Mouse (Mus musculus) embryonic facial prominence, embryonic 15.5 days (tissue): Measurements from ENCODE around the gene D630023F18Rik. TPM values are rescaled to one million over a fixed set of nuclear protein-coding genes. Genes with fewer than 3 reads are reported as not detected.

ENCODE experiments used
- ATAC-seq: fragments of 200-750 bp; cut with Nextera tagmentation; 2 replicates; pipeline ENCODE4 v1.8.0; 2017; ENCODE audit warnings: low read depth, moderate TSS enrichment; ENCODE audit not compliant: insufficient number of reproducible peaks, low FRiP score, low TSS enrichment
- H3K27ac ChIP-seq: fragments of 300-500 bp; sonication (generic); replicated peaks from 2 replicates; pipeline ENCODE4 v1.5.1; 2015; ENCODE audit warnings: mild to moderate bottlenecking, inconsistent platforms
- H3K27me3 ChIP-seq: fragments of 300-500 bp; sonication (generic); 2 replicates; pipeline ENCODE4 v1.6.1; 2015; ENCODE audit warnings: inconsistent platforms
- H3K36me3 ChIP-seq: fragments of 300-500 bp; sonication (generic); 2 replicates; pipeline ENCODE4 v1.6.1; 2015; ENCODE audit warnings: mild to moderate bottlenecking, inconsistent platforms
- H3K4me1 ChIP-seq: fragments of 300-500 bp; sonication (generic); 2 replicates; pipeline ENCODE4 v1.6.1; 2015; ENCODE audit warnings: inconsistent platforms
- H3K4me2 ChIP-seq: fragments of 300-500 bp; sonication (generic); replicated peaks from 2 replicates; pipeline ENCODE4 v1.6.1; 2015; ENCODE audit warnings: mild to moderate bottlenecking, inconsistent platforms
- H3K4me3 ChIP-seq: fragments of 300-500 bp; sonication (generic); replicated peaks from 2 replicates; pipeline ENCODE4 v1.5.1; 2015; ENCODE audit warnings: mild to moderate bottlenecking, inconsistent platforms
- H3K9ac ChIP-seq: fragments of 300-500 bp; sonication (generic); 2 replicates; pipeline ENCODE4 v1.6.1; 2015; ENCODE audit warnings: inconsistent platforms
- H3K9me3 ChIP-seq: fragments of 300-500 bp; sonication (generic); replicated peaks from 2 replicates; pipeline ENCODE4 v1.6.1; 2016; ENCODE audit warnings: inconsistent platforms
- WGBS: fragments of 180-500 bp; shearing (Covaris S2); methylation state at CpG from one replicate; pipeline ENCODE4 v1.1.7; 2015; 5-methylcytosine and 5-hydroxymethylcytosine counted together
- polyA plus RNA-seq: library from polyadenylated mRNA; unstranded; fragments of >200 nt; fragmentation: Nextera tagmentation; extraction: Ambion mirVana; gene quantifications from 2 replicates; pipeline ENCODE4 v1.2.1, GENCODE M21; 2015

D630023F18Rik gene
- polyA plus RNA-seq, 1 experiment from 2014 or later: 0.27 TPM

DNA sequence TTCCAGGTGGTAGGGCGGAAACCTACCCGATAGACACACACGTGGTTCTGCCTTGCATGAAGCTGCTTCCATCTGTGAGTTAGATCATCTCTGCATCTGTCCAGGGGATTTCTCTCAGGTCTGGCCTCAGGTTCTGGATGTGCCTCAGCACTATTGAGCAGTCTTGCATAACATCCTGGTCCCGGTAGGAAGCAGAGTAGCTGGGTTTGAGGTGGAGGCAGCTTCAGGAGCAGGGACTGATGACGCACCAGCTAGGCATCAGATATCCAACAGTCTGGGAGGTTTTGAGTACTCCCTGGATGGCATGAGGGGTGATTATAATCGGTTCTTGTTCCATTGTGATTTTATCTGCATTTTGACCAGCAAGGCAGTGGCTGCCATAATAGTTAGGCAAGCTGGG lies 14.5 kb upstream of the D630023F18Rik start:
- WGBS: 74% methylated on average over 6 of the region's 6 CpGs
- Histone ChIP-seq H3K9ac (no peak overlapping the region), H3K4me2 (no peak overlapping the region), H3K27me3 (no peaks in the 10 kb centered on the region), H3K9me3 (no peaks in the 10 kb centered on the region), H3K36me3 (no peaks in the 10 kb centered on the region), H3K27ac (no peak overlapping the region), H3K4me3 (no peak overlapping the region), H3K4me1 (no peaks in the 10 kb centered on the region)
- no peak for ATAC-seq

DNA sequence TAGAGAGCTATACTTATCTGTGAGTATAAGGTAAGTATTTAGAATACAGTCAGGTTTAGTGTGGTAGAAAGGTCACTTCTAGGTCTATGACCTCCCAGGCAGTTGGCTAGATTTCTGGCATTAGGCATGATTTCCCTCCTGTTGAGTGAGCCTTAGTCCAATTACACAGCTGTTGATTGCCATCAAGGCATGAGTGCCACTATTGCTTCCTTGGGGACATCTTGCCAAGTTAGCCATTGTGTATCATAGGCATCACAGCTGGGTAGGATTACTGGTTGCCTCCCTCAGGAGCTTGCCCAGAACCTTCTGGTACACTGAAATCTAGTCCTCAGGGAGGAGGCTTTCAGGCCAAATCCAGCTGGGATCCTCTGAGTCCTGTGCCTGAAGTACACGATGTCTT lies 9.8 kb upstream of the D630023F18Rik start:
- Histone ChIP-seq H3K4me3 (no peak overlapping the region), H3K4me2 (no peak overlapping the region), H3K36me3 (no peaks in the 10 kb centered on the region), H3K27ac (no peak overlapping the region), H3K9me3 (no peaks in the 10 kb centered on the region), H3K9ac (no peak overlapping the region), H3K4me1 (no peaks in the 10 kb centered on the region), H3K27me3 (no peaks in the 10 kb centered on the region)
- no peak for ATAC-seq
- WGBS: 91% methylated on average over 1 of the region's 1 CpGs

DNA sequence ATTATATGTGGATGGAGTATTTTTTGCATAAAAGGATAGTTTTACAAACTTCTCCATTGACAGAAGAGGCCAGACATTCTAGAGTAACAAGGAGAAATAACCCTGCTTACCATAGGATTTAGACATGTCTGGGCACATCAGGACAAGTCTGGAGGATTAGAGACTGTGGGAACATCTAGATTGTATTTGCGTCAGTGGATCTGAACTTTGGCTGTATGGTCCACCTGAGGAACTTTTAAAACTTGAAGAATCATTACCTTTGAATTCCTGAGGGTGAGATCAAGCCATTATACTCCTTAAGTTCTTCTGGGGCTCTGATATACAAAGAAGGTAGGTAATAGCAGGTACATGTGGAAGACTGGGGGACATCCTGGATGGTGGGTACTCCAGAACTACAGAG lies 8.7 kb upstream of the D630023F18Rik start:
- Histone ChIP-seq H3K4me2 (no peak overlapping the region), H3K9me3 (no peaks in the 10 kb centered on the region), H3K4me3 (no peak overlapping the region), H3K9ac (no peak overlapping the region), H3K36me3 (no peaks in the 10 kb centered on the region), H3K27me3 (no peaks in the 10 kb centered on the region), H3K27ac (no peak overlapping the region), H3K4me1 (no peaks in the 10 kb centered on the region)
- WGBS: 70% methylated on average over 1 of the region's 1 CpGs
- ATAC-seq: no peak

DNA sequence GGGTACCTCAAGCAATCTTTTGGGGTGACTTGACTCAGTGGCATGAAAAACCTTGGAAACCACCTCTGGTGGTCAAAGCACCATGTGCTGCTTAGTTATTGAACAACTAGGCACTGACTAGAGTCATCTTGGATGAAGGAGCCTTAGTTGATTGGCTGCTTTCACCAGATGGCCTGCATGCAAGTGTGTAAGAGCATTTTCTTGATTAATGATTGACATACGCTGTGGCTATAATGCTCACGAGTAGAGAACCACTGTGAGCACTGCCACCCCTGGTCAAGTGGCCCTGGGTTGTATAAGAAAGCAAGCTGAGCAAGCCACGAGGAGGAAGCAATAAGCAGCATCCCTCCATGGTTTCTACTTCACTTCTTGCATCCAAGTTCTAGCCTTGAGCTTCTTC lies 7.2 kb upstream of the D630023F18Rik start:
- Histone ChIP-seq H3K36me3 (no peaks in the 10 kb centered on the region), H3K4me2 (no peak overlapping the region), H3K4me1 (no peaks in the 10 kb centered on the region), H3K9ac (no peak overlapping the region), H3K27me3 (no peaks in the 10 kb centered on the region), H3K9me3 (no peaks in the 10 kb centered on the region), H3K4me3 (no peak overlapping the region), H3K27ac (no peak overlapping the region)
- 69% methylated on average over 3 of the region's 3 CpGs for WGBS
- no peak for ATAC-seq

DNA sequence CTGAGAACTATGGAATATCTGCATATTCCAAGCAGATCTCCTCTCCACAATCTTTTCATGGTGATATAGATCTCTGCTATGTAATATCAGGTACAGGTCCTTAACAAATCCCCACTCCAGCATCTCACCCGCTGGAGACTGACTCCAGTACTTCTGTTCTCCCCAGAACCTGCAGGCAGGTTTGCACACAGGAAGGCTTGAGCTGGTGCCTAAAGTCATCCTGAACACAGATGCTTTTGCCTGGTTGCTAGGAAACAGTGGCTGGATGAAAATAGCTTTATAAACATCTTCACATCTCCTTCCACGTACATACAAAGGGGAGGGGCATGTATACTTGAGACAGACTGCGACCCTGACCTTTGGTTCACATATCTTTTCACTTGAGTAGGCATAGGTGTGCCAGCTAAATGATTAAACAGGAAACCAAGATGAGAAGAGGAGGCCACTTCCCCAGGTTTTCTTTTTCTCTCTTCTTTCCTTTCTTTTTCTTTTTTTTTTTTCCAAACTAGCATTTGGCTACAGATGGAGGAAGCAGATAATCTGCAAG lies 6.7 kb upstream of the D630023F18Rik start:
- Histone ChIP-seq H3K27ac (no peak overlapping the region), H3K4me2 (no peak overlapping the region), H3K9me3 (no peaks in the 10 kb centered on the region), H3K27me3 (no peaks in the 10 kb centered on the region), H3K36me3 (no peaks in the 10 kb centered on the region), H3K4me1 (no peaks in the 10 kb centered on the region), H3K4me3 (no peak overlapping the region), H3K9ac (no peak overlapping the region)
- no peak for ATAC-seq
- WGBS: 66% methylated on average over 3 of the region's 3 CpGs

DNA sequence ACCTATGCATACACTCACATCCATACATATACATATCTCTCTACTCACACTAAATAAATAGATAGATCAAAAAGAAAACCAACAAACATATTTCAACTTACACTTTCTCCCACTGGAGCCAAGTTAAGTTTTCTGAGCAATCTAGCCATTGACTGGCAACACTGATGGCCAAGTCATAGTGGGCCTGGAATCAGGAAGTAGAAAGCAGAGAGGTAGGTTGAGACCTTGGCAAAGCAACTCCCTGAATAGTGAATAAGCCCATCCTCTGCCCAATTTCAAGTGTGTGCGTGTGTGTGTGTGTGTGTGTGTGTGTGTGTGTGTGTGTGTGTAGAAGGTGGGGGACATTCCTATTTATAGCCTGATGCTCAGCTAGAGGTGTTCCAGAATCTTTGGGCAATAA lies 3.6 kb downstream of the D630023F18Rik start, which contains the start of gene Gm28845:
Gm28845 (minus strand) TSS at position 121 of the 400 bp plus-strand sequence.
- ATAC-seq: no peak
- H3K27ac ChIP-seq: no peak within 1 kb of the TSS
- H3K27me3 ChIP-seq: no peaks in the 10 kb centered on the region
- H3K9ac ChIP-seq: no peak within 1 kb of the TSS
- H3K4me3 ChIP-seq: no peak within 1 kb of the TSS
- no peaks in the 10 kb centered on the region for H3K4me1 ChIP-seq
- no peaks in the 10 kb centered on the region for H3K36me3 ChIP-seq
- no peak within 1 kb of the TSS for H3K4me2 ChIP-seq
- WGBS: 85% methylated on average over 1 of the region's 1 CpGs
- H3K9me3 ChIP-seq: no peaks in the 10 kb centered on the region

DNA sequence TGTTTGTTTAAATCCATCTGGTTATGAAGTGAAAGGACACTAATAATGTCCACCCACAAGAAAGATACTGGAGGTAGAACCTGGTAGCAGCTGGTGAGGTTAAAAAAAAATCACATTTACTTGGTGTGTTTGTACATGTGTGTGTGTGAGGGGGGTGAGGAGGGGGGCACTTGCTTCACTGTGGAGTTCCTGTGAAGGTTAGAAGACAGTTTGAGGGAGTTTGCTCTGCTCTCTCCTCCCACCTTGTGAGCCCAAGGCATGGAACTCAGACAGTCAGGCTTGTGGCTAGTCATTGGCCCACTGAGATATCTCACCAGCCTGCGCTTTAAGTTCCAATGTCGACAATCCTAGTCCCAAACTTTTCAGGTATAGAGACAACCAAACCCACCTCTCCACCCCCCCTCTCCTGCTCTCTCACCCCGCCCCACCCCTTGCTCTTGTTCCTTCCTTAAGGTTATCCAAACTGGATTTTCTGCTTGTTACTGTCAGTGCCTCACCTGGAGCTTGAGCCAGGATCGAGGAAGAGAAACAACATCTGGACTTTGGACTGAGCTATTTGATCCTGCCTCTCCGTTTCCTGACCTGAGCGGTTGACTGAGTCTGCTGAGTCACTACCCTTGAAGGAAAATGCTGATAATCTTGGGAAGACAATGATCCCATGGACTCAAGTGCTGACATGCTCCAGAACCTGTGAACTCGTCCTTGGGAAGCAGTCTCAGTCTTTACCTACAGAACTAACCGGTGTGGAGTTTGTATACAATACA lies 4.7 kb downstream of the D630023F18Rik start:
- no peaks in the 10 kb centered on the region for H3K27me3 ChIP-seq
- no peak overlapping the region for H3K4me2 ChIP-seq
- H3K9ac ChIP-seq: no peak overlapping the region
- H3K4me3 ChIP-seq: no peak overlapping the region
- H3K27ac ChIP-seq: no peak overlapping the region
- WGBS: 51% methylated on average over 8 of the region's 8 CpGs
- H3K4me1 ChIP-seq: no peaks in the 10 kb centered on the region
- H3K36me3 ChIP-seq: no peaks in the 10 kb centered on the region
- no peak for ATAC-seq
- no peaks in the 10 kb centered on the region for H3K9me3 ChIP-seq

DNA sequence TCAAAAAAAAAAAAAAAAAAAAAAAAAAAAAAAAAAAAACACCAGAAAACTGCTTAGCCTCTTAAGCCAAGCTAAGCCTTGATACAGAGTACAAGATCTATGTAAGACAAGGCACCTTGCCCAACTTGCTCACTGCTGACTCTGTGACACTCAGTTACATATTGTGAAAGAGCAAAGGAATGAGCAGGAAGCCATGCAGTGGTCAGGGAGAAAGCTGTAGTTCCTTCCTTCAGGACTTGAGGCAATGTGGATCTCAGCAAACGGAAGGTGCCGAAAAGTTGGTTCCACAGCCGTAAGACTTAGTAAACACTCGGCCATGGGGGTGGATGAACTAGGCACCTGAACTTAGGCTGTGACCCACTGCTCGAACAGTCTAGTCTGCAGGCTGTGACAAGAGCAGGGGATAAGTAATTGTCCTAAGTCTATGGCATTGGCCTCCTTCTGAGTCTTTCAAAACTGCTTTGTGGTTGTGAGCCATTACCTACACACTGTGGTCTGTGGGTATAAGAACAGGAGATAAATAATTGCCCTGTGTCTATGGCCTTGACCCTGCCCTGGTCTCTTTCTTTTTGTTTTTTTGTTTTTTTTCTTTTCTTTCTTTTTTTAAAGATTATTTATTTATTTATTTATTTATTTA lies 9.4 kb downstream of the D630023F18Rik start:
- Histone ChIP-seq H3K9ac (no peak overlapping the region), H3K9me3 (no peaks in the 10 kb centered on the region), H3K27me3 (no peaks in the 10 kb centered on the region), H3K36me3 (no peaks in the 10 kb centered on the region), H3K4me3 (no peak overlapping the region), H3K4me1 (no peaks in the 10 kb centered on the region), H3K27ac (no peak overlapping the region), H3K4me2 (no peak overlapping the region)
- WGBS: 85% methylated on average over 5 of the region's 5 CpGs
- ATAC-seq: no peak

DNA sequence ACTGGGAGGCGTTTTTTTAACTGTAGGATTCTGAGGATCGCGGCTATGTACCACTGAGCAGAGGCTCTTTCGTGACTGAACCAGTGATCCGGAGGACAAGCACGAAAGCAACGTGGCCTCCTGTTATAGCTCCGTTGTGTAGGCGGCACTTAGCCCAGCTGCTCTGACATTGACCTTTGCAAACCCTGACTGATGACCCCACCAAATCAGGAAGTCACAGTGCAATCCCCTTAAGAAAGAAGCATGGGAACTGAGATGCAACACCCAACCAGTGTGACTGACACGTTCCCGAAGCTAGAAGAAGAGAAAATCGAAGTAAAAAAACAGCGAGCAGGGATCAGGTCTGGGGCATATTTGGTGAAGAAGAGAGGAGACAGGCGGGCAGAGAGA lies 10.2 kb downstream of the D630023F18Rik start:
- Histone ChIP-seq H3K36me3 (no peaks in the 10 kb centered on the region), H3K27ac (0 out of 2 replicates have a peak overlapping the region, but pooled peaks have one; percentile 9), H3K4me3 (0 out of 2 replicates have a peak overlapping the region, but pooled peaks have one; percentile 7), H3K4me2 (peak overlapping the region; percentile 29), H3K27me3 (no peaks in the 10 kb centered on the region), H3K9ac (no peak overlapping the region), H3K9me3 (no peaks in the 10 kb centered on the region), H3K4me1 (no peaks in the 10 kb centered on the region)
- 48% methylated on average over 14 of the region's 14 CpGs for WGBS
- no peak for ATAC-seq

DNA sequence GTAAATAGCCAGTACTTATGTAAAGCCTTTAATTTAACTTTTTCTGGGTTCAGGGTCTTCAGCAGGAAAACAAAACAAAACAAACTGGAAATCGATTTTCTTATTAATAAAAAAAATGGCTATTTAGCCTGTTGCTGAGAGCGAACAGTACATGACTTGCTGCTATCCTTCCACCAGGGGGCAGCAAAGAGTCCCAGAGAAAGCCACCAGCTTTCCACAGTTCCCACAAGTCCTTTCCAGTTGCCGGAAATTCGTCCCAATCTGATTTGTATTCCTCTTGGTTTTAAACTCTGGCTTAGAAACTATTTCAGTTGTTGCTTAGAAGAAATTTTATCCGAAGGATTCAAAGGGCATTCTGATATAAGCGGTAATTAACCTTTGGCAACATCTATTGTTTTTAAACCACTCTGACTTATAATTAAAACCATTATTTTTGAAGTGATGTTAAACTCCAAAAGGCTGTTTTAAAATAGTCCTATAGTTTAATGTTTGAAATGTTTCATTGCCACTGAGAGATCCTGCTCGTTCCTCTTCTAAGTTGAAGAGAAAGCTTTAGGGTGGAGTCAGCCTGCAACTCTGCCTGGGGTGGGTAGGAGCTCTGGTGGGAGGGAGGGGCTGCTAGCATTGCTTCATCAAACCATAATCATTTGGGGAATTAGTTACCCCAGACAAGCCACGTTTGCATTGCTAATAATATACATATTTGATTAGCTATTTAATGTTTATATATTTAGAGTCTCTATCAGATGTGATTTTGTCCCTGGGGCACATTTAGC lies 10.8 kb downstream of the D630023F18Rik start:
- no peaks in the 10 kb centered on the region for H3K4me1 ChIP-seq
- 6% methylated on average over 8 of the region's 8 CpGs for WGBS
- H3K27me3 ChIP-seq: no peaks in the 10 kb centered on the region
- peak overlapping the region; percentile 20 for H3K4me3 ChIP-seq
- H3K36me3 ChIP-seq: no peaks in the 10 kb centered on the region
- no peak overlapping the region for H3K9ac ChIP-seq
- 0 out of 2 replicates have a peak overlapping the region, but pooled peaks have one; percentile 9 for H3K27ac ChIP-seq
- ATAC-seq: no peak
- peak overlapping the region; percentile 29 for H3K4me2 ChIP-seq
- H3K9me3 ChIP-seq: no peaks in the 10 kb centered on the region

DNA sequence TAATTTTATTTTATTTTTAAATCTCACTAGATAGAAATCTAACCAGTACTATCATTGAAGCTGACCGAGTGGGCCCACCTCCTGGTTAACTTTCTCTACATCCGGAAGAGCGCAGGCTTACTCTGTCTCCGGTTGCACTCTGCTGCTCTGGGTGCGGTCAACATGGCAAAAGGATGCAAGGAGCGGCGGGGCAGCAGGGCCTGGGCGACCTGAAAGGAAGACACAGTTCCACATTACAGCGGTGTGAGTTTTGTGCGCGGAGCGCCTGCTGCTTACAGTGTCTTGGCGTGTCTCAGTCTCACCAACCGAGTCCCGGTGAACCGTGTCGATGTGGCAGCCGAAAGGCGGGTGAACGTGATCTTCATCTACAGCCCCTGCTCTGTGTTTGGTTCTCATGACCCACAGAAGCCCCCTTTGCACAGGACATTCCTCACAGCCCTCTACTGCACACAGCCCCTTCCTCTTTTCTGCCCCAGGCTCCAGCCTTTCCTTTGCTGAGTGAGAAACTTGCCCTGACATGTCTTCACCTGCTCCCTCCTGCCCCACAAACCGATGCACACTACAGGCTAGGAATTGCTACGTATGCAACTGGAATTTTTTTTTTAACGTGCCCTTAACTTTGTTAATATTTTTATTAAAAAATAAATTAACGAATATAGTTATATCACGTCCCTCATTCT lies 13.1 kb downstream of the D630023F18Rik start:
- no peak overlapping the region for H3K4me3 ChIP-seq
- 67% methylated on average over 25 of the region's 25 CpGs for WGBS
- no peaks in the 10 kb centered on the region for H3K36me3 ChIP-seq
- no peak overlapping the region for H3K27ac ChIP-seq
- no peaks in the 10 kb centered on the region for H3K9me3 ChIP-seq
- no peak for ATAC-seq
- H3K9ac ChIP-seq: no peak overlapping the region
- no peaks in the 10 kb centered on the region for H3K4me1 ChIP-seq
- no peak overlapping the region for H3K4me2 ChIP-seq
- H3K27me3 ChIP-seq: no peaks in the 10 kb centered on the region
